Mouse (Mus musculus) forebrain, embryonic 12.5 days (tissue): Measurements from ENCODE around the gene Riiad1. TPM values are rescaled to one million over a fixed set of nuclear protein-coding genes. Genes with fewer than 3 reads are reported as not detected.

Source experiments
- ATAC-seq: fragments of 200-750 bp; cut with Nextera tagmentation; 2 replicates; pipeline ENCODE4 v1.8.0; 2017; ENCODE audit warnings: moderate TSS enrichment; ENCODE audit not compliant: low FRiP score
- H3K27ac ChIP-seq: fragments of 300-500 bp; sonication (generic); 2 replicates; pipeline ENCODE4 v1.5.1; 2016; ENCODE audit warnings: mild to moderate bottlenecking
- H3K27me3 ChIP-seq: fragments of 300-500 bp; sonication (generic); 2 replicates; pipeline ENCODE4 v1.6.1; 2016; ENCODE audit warnings: mild to moderate bottlenecking
- H3K36me3 ChIP-seq: fragments of 300-500 bp; sonication (generic); replicated peaks from 2 replicates; pipeline ENCODE4 v1.6.1; 2016; ENCODE audit warnings: mild to moderate bottlenecking
- H3K4me1 ChIP-seq: fragments of 300-500 bp; sonication (generic); 2 replicates; pipeline ENCODE4 v1.6.1; 2016
- H3K4me2 ChIP-seq: fragments of 300-500 bp; sonication (generic); 2 replicates; pipeline ENCODE4 v1.6.1; 2016; ENCODE audit warnings: mild to moderate bottlenecking, moderate library complexity
- H3K4me3 ChIP-seq: fragments of 300-500 bp; sonication (generic); replicated peaks from 2 replicates; pipeline ENCODE4 v1.5.1; 2016; ENCODE audit warnings: mild to moderate bottlenecking
- H3K9ac ChIP-seq: fragments of 300-500 bp; sonication (generic); 2 replicates; pipeline ENCODE4 v1.6.1; 2016; ENCODE audit warnings: mild to moderate bottlenecking
- H3K9me3 ChIP-seq: fragments of 300-500 bp; sonication (generic); 2 replicates; pipeline ENCODE4 v1.6.1; 2016
- WGBS: fragments of 180-500 bp; shearing (Covaris S2); methylation state at CpG from one replicate; pipeline ENCODE4 v1.1.7; 2016; 5-methylcytosine and 5-hydroxymethylcytosine counted together
- polyA plus RNA-seq: library from polyadenylated mRNA; unstranded; fragments of >200 nt; fragmentation: Nextera tagmentation; extraction: Ambion mirVana; gene quantifications from 2 replicates; pipeline ENCODE4 v1.2.1, GENCODE M21; 2016

The Riiad1 gene
- polyA plus RNA-seq, 1 experiment from 2014 or later = 19.7 TPM

DNA sequence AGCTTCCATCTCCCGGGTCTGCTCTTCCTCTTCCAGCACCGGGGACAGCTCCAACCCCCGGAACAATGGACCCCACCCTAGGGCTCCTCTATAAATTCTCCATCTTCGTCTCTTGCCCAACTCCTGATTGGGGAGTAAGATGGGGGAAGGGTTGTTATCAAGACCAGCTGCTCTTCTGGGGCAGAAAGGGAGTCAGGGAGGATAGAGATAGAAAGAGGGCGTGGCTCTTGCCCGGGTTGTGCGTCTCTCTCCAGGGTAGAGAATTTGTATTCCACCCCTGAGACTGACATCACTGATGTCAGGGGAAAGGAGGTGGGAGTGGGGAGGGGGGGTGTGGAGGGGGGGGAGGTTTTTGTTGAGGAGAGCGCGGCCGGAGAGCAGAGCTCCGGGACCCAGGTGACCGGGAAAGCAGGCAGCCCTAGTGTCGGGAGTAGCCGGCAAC, 2.1 kb downstream of the Riiad1 start, which contains the start of gene Celf3:
Gene Celf3 (plus strand): TSS at position 315 of the 442 bp plus-strand sequence.
- Histone ChIP-seq H3K4me1 (peaks cover 79% of the 10 kb centered on the region), H3K27ac (peak within 1 kb of the TSS; percentile 92), H3K9ac (peak within 1 kb of the TSS; percentile 84), H3K36me3 (peaks cover 18% of the 10 kb centered on the region; the same call in 1 of the 2 replicates), H3K27me3 (peaks cover 6% of the 10 kb centered on the region; the same call in 1 of the 2 replicates), H3K4me3 (peak within 1 kb of the TSS; percentile 64), H3K4me2 (peak within 1 kb of the TSS; percentile 72), H3K9me3 (no peaks in the 10 kb centered on the region)
- 1% methylated on average over 10 of the region's 14 CpGs for WGBS
- peak; percentile 90 for ATAC-seq

DNA sequence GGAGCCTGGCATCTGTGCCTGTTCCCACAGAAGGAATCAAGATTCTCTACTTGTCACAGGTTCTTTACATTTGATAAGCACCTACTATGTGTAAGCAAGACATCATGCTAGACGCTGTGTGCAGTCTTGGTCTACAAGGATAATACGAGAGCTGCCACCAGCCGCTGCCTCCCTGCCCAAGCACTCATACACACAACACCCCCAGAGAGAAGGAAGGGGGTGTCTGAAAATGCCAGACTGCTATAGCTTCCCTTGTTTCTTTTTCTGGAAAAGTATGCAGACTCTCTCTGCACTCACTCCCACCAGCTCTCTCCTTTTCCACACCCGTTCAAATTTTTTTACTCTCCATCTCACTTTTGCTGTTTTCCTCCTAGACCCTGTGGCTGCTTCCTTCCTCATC, 2.7 kb downstream of the Riiad1 start:
- H3K4me3 ChIP-seq = peak overlapping the region; percentile 64
- no peak for ATAC-seq
- peaks cover 79% of the 10 kb centered on the region for H3K4me1 ChIP-seq
- H3K9ac ChIP-seq = peak overlapping the region; percentile 84
- no peaks in the 10 kb centered on the region for H3K9me3 ChIP-seq
- H3K27me3 ChIP-seq = peaks cover 6% of the 10 kb centered on the region; the same call in 1 of the 2 replicates
- 22% methylated on average over 4 of the region's 4 CpGs for WGBS
- peak overlapping the region; percentile 92 for H3K27ac ChIP-seq
- peaks cover 13% of the 10 kb centered on the region; the same call in 1 of the 2 replicates for H3K36me3 ChIP-seq
- H3K4me2 ChIP-seq = peak overlapping the region; percentile 72

DNA sequence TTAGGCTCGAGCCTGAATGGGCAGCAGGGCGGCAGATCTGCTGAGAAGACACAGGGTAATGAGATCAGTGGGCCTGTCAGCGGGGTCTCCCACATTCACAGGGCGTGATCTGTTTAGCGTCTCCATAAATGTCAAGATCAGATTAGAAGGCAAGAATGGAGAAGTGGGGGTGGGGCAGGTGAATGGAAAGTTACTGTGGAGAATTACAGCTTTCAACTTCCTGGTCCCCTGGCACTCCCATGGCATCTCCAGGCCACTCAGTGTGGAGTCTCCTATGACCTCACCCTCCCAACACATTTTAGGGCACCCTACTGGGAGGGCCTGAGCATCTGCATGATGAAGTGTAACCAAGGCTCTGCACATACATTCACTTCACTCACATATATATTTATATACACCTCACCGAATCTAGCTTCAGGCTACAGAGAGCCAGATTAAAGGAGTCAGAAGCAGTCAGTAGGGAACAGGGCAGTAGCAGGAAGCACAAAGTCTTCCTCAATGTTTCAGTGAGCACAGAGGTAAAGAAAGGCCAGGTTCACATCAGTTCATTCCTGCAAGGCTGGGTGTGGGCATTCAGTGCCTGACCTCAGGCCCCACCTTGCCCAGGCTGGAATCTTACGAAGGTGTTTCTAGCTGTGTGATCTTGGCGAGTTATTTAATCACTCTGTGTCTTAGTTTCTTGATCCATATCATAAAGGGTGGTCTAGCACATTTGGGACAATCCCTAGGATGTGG, 3.7 kb downstream of the Riiad1 start:
- peaks cover 72% of the 10 kb centered on the region for H3K4me1 ChIP-seq
- H3K4me2 ChIP-seq = no peak overlapping the region
- no peaks in the 10 kb centered on the region for H3K9me3 ChIP-seq
- peaks cover 5% of the 10 kb centered on the region; the same call in 1 of the 2 replicates for H3K36me3 ChIP-seq
- H3K4me3 ChIP-seq = no peak overlapping the region
- no peak overlapping the region for H3K9ac ChIP-seq
- ATAC-seq = no peak
- peaks cover 6% of the 10 kb centered on the region; the same call in 1 of the 2 replicates for H3K27me3 ChIP-seq
- H3K27ac ChIP-seq = no peak overlapping the region
- WGBS = 65% methylated on average over 8 of the region's 8 CpGs

DNA sequence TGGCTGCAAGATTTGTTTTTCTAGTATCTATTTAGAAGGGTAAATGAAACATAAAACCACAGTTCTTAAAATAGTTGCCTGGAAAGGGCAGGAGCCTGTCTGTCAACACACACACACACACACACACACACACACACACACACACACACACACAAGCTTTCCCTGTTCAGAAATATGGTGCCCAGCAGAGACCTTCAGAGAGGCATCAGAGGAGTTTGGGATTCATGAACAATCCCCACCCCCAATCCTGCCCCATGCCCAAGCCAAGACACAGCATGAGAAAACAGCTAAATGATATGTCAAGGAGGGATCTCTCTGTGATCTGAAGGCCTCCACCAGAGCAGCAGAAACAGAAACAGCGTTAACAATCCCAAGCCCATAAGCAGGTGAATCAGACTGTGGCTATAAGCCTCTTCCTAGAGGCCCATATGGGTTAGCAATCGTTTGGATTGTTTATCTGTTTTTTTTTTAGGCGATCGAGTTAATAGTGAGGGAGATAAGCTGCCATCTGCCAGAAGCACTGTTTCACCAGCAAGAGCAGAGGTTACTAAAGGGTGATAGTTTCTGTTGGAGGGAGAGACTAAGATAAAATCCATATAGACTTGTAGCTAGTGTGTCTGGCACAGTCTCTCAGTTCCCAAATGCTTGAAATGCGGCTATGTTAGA, 6.4 kb downstream of the Riiad1 start:
- peak overlapping the region; percentile 36; the same call in 1 of the 2 replicates for H3K27ac ChIP-seq
- no peak overlapping the region for H3K9ac ChIP-seq
- no peak for ATAC-seq
- no peak overlapping the region for H3K4me3 ChIP-seq
- peaks cover 50% of the 10 kb centered on the region for H3K4me1 ChIP-seq
- no peak overlapping the region for H3K4me2 ChIP-seq
- no peaks in the 10 kb centered on the region for H3K36me3 ChIP-seq
- 82% methylated on average over 5 of the region's 5 CpGs for WGBS
- no peaks in the 10 kb centered on the region for H3K9me3 ChIP-seq
- no peaks in the 10 kb centered on the region for H3K27me3 ChIP-seq

DNA sequence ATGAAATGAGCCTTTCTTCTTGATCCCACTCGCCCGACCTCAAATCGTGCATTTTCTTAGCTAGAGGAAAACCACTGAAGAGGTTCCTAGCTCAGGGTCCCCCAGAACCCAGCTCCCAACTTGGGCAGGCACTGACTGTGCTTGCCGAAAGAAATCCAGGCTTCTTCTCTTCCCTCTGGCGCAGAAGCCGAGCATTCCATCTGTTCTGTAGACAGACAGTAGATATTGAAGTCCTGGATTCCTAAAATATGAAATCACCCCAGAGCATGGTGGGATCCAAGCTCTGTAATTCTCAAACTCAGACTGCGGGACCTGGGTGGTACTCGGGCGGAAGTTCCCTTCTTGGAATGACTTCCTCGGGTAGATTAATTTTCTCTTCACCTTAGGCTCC, 7.0 kb downstream of the Riiad1 start:
- H3K9me3 ChIP-seq = no peaks in the 10 kb centered on the region
- peak overlapping the region; percentile 53; the same call in 1 of the 2 replicates for H3K27ac ChIP-seq
- peaks cover 44% of the 10 kb centered on the region for H3K4me1 ChIP-seq
- H3K36me3 ChIP-seq = no peaks in the 10 kb centered on the region
- 49% methylated on average over 10 of the region's 10 CpGs for WGBS
- H3K27me3 ChIP-seq = no peaks in the 10 kb centered on the region
- H3K9ac ChIP-seq = no peak overlapping the region
- H3K4me2 ChIP-seq = peak overlapping the region; percentile 54; the same call in 1 of the 2 replicates
- no peak overlapping the region for H3K4me3 ChIP-seq
- no peak for ATAC-seq

DNA sequence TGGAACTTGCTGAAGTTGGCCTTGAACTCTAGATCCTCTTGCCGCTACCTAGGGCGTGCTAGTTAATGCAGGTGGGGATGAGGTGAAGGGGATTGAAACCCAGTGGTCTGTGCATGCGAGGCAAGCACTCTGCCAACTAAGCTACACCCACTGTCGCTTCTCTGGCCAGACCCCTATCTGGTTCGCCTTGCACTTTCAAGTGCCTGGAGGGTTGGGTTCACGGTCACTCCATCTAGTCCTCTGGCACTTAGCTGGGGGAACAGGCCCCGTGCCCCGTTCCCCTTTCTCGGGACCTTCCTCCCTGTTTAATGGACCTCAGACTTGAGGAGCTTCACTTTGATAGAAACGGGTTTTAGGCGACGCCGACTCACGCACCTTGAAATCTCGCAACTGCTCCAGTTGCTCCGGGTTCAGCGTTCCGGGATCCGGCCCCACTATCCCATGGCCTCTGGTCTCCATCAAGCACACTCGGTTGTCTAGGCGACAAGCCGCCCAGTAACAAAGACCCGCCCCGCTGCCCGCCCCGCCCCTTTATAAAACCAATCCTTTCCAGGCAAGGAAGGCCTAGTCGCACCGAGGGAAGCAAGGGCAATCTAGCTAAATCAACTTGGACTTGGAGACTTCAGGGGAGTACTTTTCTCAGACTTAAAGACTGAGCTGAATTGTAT, 7.6 kb downstream of the Riiad1 start:
- Histone ChIP-seq H3K4me1 (peaks cover 39% of the 10 kb centered on the region), H3K27ac (peak overlapping the region; percentile 53; the same call in 1 of the 2 replicates), H3K9me3 (no peaks in the 10 kb centered on the region), H3K4me3 (peak overlapping the region; percentile 25), H3K36me3 (no peaks in the 10 kb centered on the region), H3K27me3 (no peaks in the 10 kb centered on the region), H3K4me2 (peak overlapping the region; percentile 54), H3K9ac (no peak overlapping the region)
- ATAC-seq = peak; percentile 86
- 10% methylated on average over 28 of the region's 28 CpGs for WGBS

DNA sequence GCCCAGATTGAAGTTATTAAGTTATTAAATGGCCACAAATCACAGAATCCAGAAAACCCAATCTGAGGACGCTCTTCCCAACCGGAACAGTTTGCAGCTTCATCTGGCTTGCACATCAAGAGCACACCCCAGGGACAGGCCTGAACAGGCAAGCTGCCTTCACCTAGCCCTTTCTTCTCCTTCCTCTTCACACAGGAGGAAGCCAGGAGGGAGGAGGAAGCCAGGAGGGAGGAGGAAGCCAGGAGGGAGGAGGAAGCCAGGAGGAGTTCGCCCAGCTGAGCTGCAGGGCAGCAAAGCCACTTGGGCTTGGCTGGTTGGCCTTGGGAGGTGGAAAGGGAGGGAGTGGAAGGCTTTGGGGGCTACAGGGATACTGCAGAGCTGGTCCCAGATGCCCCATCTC, 11.2 kb downstream of the Riiad1 start:
- Histone ChIP-seq H3K4me2 (no peak overlapping the region), H3K9me3 (no peaks in the 10 kb centered on the region), H3K27me3 (no peaks in the 10 kb centered on the region), H3K36me3 (no peaks in the 10 kb centered on the region), H3K4me3 (no peak overlapping the region), H3K27ac (no peak overlapping the region), H3K9ac (peak overlapping the region; percentile 7; the same call in 1 of the 2 replicates), H3K4me1 (peaks cover 48% of the 10 kb centered on the region)
- no peak for ATAC-seq
- 65% methylated on average over 3 of the region's 3 CpGs for WGBS

DNA sequence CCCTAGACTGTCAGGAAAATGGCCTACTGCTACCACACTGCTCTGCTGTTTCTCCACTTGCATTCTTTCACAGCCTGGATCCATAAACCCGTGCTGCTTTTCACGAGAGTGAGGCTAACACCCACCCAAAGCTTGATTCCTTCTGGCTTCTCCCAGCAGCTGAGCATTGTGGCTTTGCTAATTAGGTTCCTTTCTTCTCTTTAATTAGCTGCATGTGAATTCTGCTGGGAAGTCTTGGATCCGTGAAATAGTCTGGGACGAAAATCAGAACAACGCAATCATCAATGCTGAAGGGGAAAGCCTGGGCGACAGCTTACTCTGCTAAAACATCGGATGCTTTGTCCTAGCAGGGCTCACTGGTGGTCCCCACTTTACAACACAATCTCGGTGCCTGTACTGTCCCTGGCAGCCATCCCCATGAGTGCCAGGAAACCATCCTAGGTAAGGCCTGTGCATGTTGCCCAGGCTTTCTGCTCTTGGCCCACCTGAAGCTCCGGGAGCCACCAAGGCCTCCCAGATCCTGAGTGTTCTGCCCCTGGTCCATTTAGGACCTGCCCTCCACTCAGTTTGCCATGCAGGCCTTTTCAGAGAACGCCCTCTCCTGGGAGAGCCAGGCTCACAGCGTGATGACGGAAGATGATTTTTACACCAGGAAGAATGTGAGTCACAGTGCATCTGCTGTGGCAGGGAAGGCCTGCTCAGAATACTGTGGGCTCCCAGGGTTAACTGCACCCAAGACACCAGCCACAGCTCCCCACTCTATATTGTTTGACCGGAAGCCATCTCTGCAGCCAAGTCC, 14.3 kb downstream of the Riiad1 start:
- peak overlapping the region; percentile 29; the same call in 1 of the 2 replicates for H3K9ac ChIP-seq
- H3K9me3 ChIP-seq = no peaks in the 10 kb centered on the region
- 0 out of 2 replicates have a peak overlapping the region, but pooled peaks have one; percentile 4 for H3K4me2 ChIP-seq
- 25% methylated on average over 13 of the region's 13 CpGs for WGBS
- peak overlapping the region; percentile 95 for H3K27ac ChIP-seq
- H3K27me3 ChIP-seq = no peaks in the 10 kb centered on the region
- H3K4me3 ChIP-seq = no peak overlapping the region
- peak; percentile 72 for ATAC-seq
- H3K4me1 ChIP-seq = peaks cover 39% of the 10 kb centered on the region
- H3K36me3 ChIP-seq = no peaks in the 10 kb centered on the region

DNA sequence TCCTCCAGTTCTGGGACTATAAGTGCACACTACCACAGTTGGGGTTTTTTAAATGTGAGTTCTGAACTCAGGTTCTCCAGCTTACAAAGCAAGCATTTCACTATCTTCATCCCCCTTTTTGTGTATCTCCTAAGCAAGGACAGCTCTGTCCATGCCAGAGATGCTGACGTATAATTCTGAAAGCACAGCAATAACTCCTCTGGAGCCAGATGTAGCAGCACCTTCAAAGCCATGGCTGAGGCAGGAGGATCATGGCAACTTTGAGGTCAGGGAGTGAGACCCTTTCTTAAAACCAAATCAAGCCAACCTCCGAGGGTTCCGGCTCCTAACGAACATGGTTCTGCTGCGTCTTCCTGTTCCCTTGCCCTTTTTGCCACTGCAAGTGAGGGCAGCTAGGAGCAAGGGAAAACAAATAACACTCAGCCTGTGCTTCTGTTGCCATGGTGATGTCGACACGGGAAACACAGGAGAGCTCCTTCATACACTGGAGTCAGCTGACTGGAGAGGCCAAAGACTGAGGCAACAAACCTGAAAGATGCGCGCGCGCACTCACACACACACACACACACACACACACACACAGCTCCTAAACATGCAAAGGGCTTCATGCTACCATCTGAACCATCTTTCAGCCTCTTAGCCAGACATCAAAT, 16.1 kb downstream of the Riiad1 start:
- Histone ChIP-seq H3K27ac (peak overlapping the region; percentile 95), H3K9me3 (peaks cover 3% of the 10 kb centered on the region; the same call in 1 of the 2 replicates), H3K4me2 (peak overlapping the region; percentile 24; the same call in 1 of the 2 replicates), H3K36me3 (no peaks in the 10 kb centered on the region), H3K4me1 (peaks cover 36% of the 10 kb centered on the region), H3K9ac (no peak overlapping the region), H3K27me3 (no peaks in the 10 kb centered on the region), H3K4me3 (no peak overlapping the region)
- peak; percentile 79 for ATAC-seq
- WGBS = 27% methylated on average over 11 of the region's 11 CpGs

DNA sequence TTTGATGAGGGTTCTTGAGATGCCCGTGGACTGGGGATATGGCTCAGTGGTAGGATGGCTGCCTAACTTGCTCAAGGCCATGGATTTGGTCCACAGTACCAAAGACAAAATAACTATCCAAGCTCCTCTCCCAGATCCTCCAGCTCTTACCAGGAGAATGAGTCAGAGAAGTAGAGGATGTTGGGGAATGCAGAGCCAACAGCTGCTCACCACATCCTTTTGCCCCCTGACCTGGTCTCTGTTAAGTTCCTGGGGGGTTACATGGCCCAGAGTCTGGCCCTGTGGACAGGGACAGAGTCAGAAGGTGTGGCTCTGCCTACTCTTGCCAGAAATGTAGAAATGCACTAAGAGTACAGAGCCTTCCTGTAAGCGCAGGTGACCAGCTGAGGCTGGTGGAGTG, 20.3 kb downstream of the Riiad1 start:
- Histone ChIP-seq H3K9me3 (peaks cover 6% of the 10 kb centered on the region; the same call in 1 of the 2 replicates), H3K36me3 (no peaks in the 10 kb centered on the region), H3K27me3 (peaks cover 9% of the 10 kb centered on the region), H3K9ac (no peak overlapping the region), H3K4me2 (no peak overlapping the region), H3K27ac (no peak overlapping the region), H3K4me1 (peaks cover 15% of the 10 kb centered on the region), H3K4me3 (no peak overlapping the region)
- WGBS = 93% methylated on average over 2 of the region's 2 CpGs
- no peak for ATAC-seq

DNA sequence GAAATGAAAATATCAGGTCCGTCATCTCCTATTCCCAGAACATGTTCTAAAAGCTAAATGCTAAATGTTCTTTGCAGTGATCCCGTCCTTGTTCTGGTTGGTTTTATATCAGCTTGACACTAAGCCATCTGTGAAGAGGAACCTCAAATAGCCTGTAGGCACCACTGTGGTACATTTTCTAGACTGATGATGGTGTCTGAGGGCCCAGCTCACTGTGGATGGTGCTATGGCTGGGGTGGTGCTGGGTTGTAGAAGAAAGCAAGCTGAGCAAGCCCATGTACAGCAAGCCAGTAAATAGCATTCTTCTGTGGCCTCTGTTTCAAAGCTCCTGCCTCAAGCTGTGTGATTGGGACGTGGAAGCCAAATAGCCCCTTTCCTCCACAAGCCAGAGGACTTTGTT, 23.1 kb downstream of the Riiad1 start:
- Histone ChIP-seq H3K4me1 (no peaks in the 10 kb centered on the region), H3K36me3 (no peaks in the 10 kb centered on the region), H3K4me3 (no peak overlapping the region), H3K27me3 (peaks cover 9% of the 10 kb centered on the region), H3K9ac (no peak overlapping the region), H3K4me2 (no peak overlapping the region), H3K9me3 (peaks cover 6% of the 10 kb centered on the region; the same call in 1 of the 2 replicates), H3K27ac (0 out of 2 replicates have a peak overlapping the region, but pooled peaks have one; percentile 15)
- WGBS = 71% methylated on average over 3 of the region's 3 CpGs
- peak; percentile 21; the same call in 1 of the 2 replicates for ATAC-seq
